Mouse (Mus musculus): Measurements from ENCODE around the gene Kncn. TPM values are rescaled to one million over a fixed set of nuclear protein-coding genes. Genes with fewer than 3 reads are reported as not detected.

Gene Kncn
- polyA plus RNA-seq, 1 experiment: not detected

DNA sequence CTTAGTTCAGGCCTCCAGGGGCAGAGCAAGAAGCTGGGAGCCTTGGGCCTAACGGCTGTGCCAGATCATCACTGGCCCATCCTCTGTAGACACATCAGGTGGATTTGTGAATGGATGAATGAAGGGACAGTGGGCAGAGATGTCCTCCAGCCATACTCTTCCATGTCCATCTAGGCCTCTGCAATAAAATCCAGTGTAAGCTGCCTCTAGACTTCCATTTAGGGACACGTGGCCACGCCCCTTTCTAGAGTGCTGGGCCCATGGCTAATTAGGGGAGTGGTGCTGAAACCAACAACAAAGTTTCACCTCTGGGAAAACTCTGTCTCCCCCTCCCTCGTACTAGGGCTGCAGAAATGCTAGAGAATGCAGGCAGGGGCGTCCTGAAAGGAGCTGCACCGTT lies 5.9 kb downstream of the Kncn start:
- WGBS: 16% methylated on average over 6 of the region's 6 CpGs
- peaks cover 10% of the 10 kb centered on the region for H3K4me1 ChIP-seq (ENCODE audit: control insufficient read depth, insufficient read depth, low read length)
- H3K4me3 ChIP-seq (ENCODE audit: insufficient read depth, low read depth, low read length): peak overlapping the region; percentile 15
- no peak overlapping the region for H3K27ac ChIP-seq (ENCODE audit: insufficient read depth, low read depth, low read length)
- TF ChIP-seq POLR2A (IDR thresholded peaks at IDR 0.05; ENCODE audit: insufficient read depth, low read depth, low read length): no peak
- no peak for TF ChIP-seq CTCF (IDR thresholded peaks at IDR 0.05; ENCODE audit: insufficient read depth, low read depth, low read length)

DNA sequence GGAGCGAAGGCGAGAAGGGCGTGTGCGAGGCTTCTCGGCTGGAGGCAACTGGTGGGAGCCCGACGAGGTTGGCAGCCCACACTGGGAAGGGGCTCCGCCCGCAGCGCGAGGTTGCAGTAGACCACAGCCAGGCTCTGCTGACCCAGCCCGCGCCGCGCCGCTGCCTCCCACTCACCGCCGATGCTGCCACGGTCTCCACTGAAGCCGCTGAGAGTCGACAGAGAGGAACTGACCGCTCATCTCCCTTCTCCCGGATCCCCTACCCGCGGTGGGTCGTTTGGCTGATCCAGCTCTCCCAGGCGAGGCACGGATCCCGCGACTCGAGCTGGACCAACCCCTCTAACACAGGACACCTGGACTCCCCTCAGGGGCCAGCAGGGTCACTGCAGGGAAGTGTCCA lies 6.4 kb downstream of the Kncn start, which contains the start of gene 6430628N08Rik:
Gene 6430628N08Rik, plus strand, starts transcription at position 113 of the 400 bp plus-strand sequence.
- 2% methylated on average over 31 of the region's 31 CpGs for WGBS
- Histone ChIP-seq H3K27ac (ENCODE audit: insufficient read depth, low read depth, low read length) (no peak within 1 kb of the TSS), H3K4me3 (ENCODE audit: insufficient read depth, low read depth, low read length) (peak within 1 kb of the TSS; percentile 15), H3K4me1 (ENCODE audit: control insufficient read depth, insufficient read depth, low read length) (peaks cover 8% of the 10 kb centered on the region)
- TF ChIP-seq CTCF (IDR thresholded peaks at IDR 0.05; ENCODE audit: insufficient read depth, low read depth, low read length) (no peak), POLR2A (IDR thresholded peaks at IDR 0.05; ENCODE audit: insufficient read depth, low read depth, low read length) (no peak)

DNA sequence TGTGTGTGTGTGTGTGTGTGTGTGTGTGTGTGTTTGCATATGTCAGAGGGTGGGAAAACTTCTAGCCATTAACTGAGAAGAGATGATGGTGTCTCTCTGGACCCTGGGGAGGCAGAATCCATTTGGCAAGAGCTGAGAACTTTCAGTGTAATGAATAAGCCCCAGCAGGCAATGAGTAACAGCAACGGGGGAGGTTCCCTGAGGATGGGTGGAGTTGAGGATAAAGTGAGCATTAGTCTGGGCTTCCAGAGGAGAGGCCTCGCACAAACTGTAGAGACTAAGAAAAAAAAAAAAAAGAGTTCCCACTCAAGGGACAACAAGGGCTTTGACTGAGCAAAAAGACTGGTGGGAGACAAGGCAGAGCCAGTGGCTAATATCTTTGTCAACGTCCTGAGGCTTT lies 10.1 kb downstream of the Kncn start:
- no peak overlapping the region for H3K27ac ChIP-seq (ENCODE audit: insufficient read depth, low read depth, low read length)
- no peak overlapping the region for H3K4me3 ChIP-seq (ENCODE audit: insufficient read depth, low read depth, low read length)
- no peak for TF ChIP-seq CTCF (IDR thresholded peaks at IDR 0.05; ENCODE audit: insufficient read depth, low read depth, low read length)
- no peak for TF ChIP-seq POLR2A (IDR thresholded peaks at IDR 0.05; ENCODE audit: insufficient read depth, low read depth, low read length)
- H3K4me1 ChIP-seq (ENCODE audit: control insufficient read depth, insufficient read depth, low read length): peaks cover 16% of the 10 kb centered on the region
- 33% methylated on average over 3 of the region's 3 CpGs for WGBS

DNA sequence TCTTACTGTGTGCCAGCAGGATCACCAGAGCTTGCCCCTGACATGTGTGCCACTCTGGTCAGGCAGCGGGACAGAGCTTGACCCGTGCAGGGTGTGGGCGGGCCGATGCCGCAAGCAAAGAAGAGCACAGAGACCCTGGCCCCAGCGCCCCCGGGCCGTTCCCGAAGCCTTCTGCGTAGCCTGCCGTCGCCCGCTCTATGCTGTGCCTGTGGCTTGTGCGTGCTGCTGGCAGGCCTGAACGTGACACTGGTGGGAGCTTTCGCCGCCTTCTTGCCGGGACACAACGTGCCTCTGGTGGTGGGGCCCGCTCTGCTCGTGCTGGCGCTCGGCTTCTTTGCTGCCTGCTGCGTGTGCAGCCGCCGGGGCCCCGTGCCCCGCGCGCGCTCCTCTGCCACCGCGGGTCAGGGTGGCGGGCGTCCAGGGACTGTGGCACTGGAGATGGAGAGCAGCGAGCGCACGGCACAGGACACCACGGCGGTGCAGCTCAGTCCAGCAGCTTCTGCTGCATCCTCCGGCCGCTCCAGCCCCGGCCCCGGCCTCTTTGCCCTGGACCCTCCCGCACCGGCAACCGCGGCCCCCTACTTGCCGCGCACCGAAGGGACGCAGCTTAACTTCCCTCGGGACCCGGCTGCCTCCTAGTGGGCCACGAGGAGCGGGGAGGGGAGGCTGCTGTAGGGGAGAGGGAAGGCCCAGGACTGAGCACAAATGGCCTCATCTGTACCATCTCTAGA lies 13.9 kb downstream of the Kncn start:
- TF ChIP-seq CTCF (IDR thresholded peaks at IDR 0.05; ENCODE audit: insufficient read depth, low read depth, low read length) (no peak), POLR2A (IDR thresholded peaks at IDR 0.05; ENCODE audit: insufficient read depth, low read depth, low read length) (no peak)
- WGBS: 2% methylated on average over 56 of the region's 56 CpGs
- H3K27ac ChIP-seq (ENCODE audit: insufficient read depth, low read depth, low read length): no peak overlapping the region
- H3K4me3 ChIP-seq (ENCODE audit: insufficient read depth, low read depth, low read length): peak overlapping the region; percentile 28
- H3K4me1 ChIP-seq (ENCODE audit: control insufficient read depth, insufficient read depth, low read length): peaks cover 8% of the 10 kb centered on the region

DNA sequence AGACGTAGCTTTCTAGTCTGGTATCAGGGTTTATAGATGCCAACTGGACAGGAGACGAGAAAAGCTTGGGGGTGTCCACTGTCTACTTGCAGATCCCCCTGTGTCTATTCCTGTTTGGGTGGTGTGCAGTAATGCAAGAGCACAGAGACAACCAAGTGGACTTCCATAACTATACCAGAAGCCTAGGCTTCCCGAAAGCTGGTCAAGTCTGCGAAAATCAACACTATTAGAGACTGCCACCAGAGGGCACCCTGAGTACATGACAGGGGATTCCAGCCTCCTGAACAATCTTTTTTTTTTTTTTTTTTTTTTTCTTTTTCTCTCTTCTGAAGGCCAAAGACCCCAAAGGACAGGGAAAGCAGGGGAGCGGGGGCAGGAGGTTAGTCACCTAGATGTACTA lies 18.6 kb downstream of the Kncn start:
- no peak overlapping the region for H3K27ac ChIP-seq (ENCODE audit: insufficient read depth, low read depth, low read length)
- no peak for TF ChIP-seq POLR2A (IDR thresholded peaks at IDR 0.05; ENCODE audit: insufficient read depth, low read depth, low read length)
- peaks cover 6% of the 10 kb centered on the region for H3K4me1 ChIP-seq (ENCODE audit: control insufficient read depth, insufficient read depth, low read length)
- 23% methylated on average over 5 of the region's 5 CpGs for WGBS
- no peak overlapping the region for H3K4me3 ChIP-seq (ENCODE audit: insufficient read depth, low read depth, low read length)

DNA sequence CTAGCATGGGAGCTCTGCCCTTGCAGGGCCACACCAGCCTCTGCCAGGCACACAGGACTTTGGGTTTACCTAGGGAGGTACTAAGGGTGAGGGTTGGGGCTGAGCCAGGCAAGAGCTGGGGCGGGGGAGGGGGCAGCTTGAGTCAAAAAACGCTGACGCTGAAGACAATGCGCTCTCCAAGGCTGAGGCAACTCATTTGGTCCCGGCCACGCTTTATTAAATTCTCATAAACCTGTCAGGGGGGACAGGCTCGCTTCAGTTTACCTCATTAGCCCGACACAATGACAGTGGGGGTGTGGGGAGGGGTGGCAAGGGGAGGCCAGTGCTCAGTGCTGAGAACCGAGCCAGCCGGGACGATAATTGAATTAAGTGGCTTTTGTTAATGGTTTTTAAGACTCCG lies 20.2 kb downstream of the Kncn start:
- H3K27ac ChIP-seq (ENCODE audit: insufficient read depth, low read depth, low read length): no peak overlapping the region
- no peak overlapping the region for H3K4me3 ChIP-seq (ENCODE audit: insufficient read depth, low read depth, low read length)
- TF ChIP-seq POLR2A (IDR thresholded peaks at IDR 0.05; ENCODE audit: insufficient read depth, low read depth, low read length) (no peak), CTCF (IDR thresholded peaks at IDR 0.05; ENCODE audit: insufficient read depth, low read depth, low read length) (no peak)
- 47% methylated on average over 12 of the region's 12 CpGs for WGBS
- H3K4me1 ChIP-seq (ENCODE audit: control insufficient read depth, insufficient read depth, low read length): peaks cover 4% of the 10 kb centered on the region

DNA sequence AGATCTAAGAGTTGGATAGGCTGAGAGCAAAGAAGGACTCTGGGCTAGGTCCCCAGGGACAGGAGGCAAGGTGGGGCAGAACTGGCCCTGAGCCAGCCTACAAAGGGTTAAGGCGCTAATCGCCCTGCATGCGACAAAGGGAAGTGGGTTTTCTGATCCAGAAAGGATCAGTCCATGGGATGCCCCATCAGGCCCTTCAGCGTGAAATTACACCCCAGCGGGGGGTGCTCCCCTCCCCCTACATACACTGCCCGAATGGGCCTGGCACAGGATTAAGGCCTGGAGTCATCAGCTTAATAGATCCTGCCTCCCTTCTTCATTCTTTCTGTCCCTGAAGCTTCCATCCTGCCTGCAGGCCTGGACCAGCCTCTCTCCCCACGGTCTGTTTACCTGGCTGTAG lies 21.5 kb downstream of the Kncn start:
- Histone ChIP-seq H3K27ac (ENCODE audit: insufficient read depth, low read depth, low read length) (no peak overlapping the region), H3K4me1 (ENCODE audit: control insufficient read depth, insufficient read depth, low read length) (peaks cover 4% of the 10 kb centered on the region), H3K4me3 (ENCODE audit: insufficient read depth, low read depth, low read length) (no peak overlapping the region)
- WGBS: 48% methylated on average over 7 of the region's 7 CpGs
- no peak for TF ChIP-seq CTCF (IDR thresholded peaks at IDR 0.05; ENCODE audit: insufficient read depth, low read depth, low read length)
- no peak for TF ChIP-seq POLR2A (IDR thresholded peaks at IDR 0.05; ENCODE audit: insufficient read depth, low read depth, low read length)

DNA sequence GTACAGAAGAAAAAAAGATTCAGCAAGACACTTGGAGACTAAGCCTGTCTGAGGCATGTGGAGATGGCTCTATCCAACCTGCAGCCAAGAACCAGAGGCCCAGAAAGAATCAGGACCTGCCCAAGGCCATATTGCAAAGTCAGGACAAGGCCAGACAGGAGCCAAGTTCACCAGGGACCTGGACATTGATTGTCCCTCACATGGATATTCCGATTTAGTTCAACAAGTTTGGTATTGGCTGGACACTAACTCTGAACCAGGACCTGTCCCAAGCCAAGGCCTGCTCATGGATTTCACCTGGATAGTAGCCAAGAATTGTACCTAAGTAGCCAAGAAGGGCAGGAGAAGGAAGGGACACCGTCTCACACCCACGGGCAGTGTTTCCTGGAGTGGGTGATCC lies 22.6 kb downstream of the Kncn start:
- 89% methylated on average over 3 of the region's 3 CpGs for WGBS
- TF ChIP-seq POLR2A (IDR thresholded peaks at IDR 0.05; ENCODE audit: insufficient read depth, low read depth, low read length): no peak
- no peak for TF ChIP-seq CTCF (IDR thresholded peaks at IDR 0.05; ENCODE audit: insufficient read depth, low read depth, low read length)

DNA sequence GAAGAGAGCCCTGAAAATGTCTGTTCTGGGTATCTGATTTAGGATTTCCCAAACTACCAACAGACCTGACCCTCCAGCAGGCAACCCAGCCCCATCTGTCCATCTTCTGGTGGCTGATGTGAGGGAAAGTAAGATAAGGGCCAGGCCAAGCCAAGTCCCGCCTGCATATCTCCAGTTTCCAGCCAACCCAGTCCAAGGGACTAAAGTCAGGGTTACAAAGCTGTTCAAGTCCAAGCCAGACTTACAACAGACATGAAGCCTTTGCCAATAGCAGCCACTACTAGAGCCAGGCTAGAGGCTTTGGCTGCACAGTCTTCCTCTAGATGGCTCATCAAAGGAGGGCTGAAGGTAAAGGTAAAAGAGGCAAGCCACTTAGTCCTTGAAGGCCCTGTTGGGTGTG lies 23.8 kb downstream of the Kncn start:
- Histone ChIP-seq H3K4me1 (ENCODE audit: control insufficient read depth, insufficient read depth, low read length) (peaks cover 4% of the 10 kb centered on the region), H3K27ac (ENCODE audit: insufficient read depth, low read depth, low read length) (no peak overlapping the region), H3K4me3 (ENCODE audit: insufficient read depth, low read depth, low read length) (no peak overlapping the region)
- TF ChIP-seq CTCF (IDR thresholded peaks at IDR 0.05; ENCODE audit: insufficient read depth, low read depth, low read length) (no peak), POLR2A (IDR thresholded peaks at IDR 0.05; ENCODE audit: insufficient read depth, low read depth, low read length) (no peak)
- 79% methylated on average over 1 of the region's 1 CpGs for WGBS

More for the DNA sequence above, 22.6 kb downstream of the Kncn start:
- H3K27ac ChIP-seq (ENCODE audit: insufficient read depth, low read depth, low read length): no peak overlapping the region
- peaks cover 4% of the 10 kb centered on the region for H3K4me1 ChIP-seq (ENCODE audit: control insufficient read depth, insufficient read depth, low read length)
- H3K4me3 ChIP-seq (ENCODE audit: insufficient read depth, low read depth, low read length): no peak overlapping the region
